Mouse (Mus musculus) T-cell, adult 2 months (primary cell): ENCODE results near the gene Tcea3.

ENCODE experiments used
- DNase-seq: peaks from one replicate; pipeline ENCODE4 v3.0.0; 2022; ENCODE audit warnings: low spot score

Tcea3 gene

GRCm38 (mm10) chr4:136239622-136240021, 7.9 kb upstream of the Tcea3 start:
- DNase-seq, result peak; percentile 75

GRCm38 (mm10) chr4:136240123-136240522, 7.4 kb upstream of the Tcea3 start:
- DNase-seq, result no peak

- DNase-seq, result no peak
These were observed 6.6 kb upstream of the Tcea3 start for GRCm38 (mm10) chr4:136240955-136241354.

- DNase-seq, result no peak
These were observed 5.3 kb upstream of the Tcea3 start for GRCm38 (mm10) chr4:136242065-136242703.

GRCm38 (mm10) chr4:136242728-136243127, 4.8 kb upstream of the Tcea3 start:
- DNase-seq, result no peak

- no peak for DNase-seq
These were observed 3.3 kb upstream of the Tcea3 start for GRCm38 (mm10) chr4:136244208-136244607.

GRCm38 (mm10) chr4:136245681-136246080, 1.8 kb upstream of the Tcea3 start:
- DNase-seq, result no peak

GRCm38 (mm10) chr4:136246568-136246969, 960 bp upstream of the Tcea3 start:
- no peak for DNase-seq

- no peak for DNase-seq
These were observed 172 bp upstream of the Tcea3 start for GRCm38 (mm10) chr4:136247386-136247728.

- DNase-seq, result peak; percentile 21
These were observed 1.2 kb downstream of the Tcea3 start for GRCm38 (mm10) chr4:136248464-136249331.

- DNase-seq, result no peak
These were observed 1.8 kb downstream of the Tcea3 start for GRCm38 (mm10) chr4:136249332-136249647.

GRCm38 (mm10) chr4:136249780-136250179, 2.3 kb downstream of the Tcea3 start:
- no peak for DNase-seq

- no peak for DNase-seq
These were observed 8.4 kb downstream of the Tcea3 start for GRCm38 (mm10) chr4:136255919-136256318.

GRCm38 (mm10) chr4:136256696-136257095, 9.2 kb downstream of the Tcea3 start:
- DNase-seq, result no peak

GRCm38 (mm10) chr4:136259916-136260315, 12.4 kb downstream of the Tcea3 start:
- DNase-seq, result no peak

GRCm38 (mm10) chr4:136260491-136261180, 13.1 kb downstream of the Tcea3 start:
- DNase-seq, result peak; percentile 74

- DNase-seq, result no peak
These were observed 14.4 kb downstream of the Tcea3 start for GRCm38 (mm10) chr4:136261912-136262311.

- no peak for DNase-seq
These were observed 16.0 kb downstream of the Tcea3 start for GRCm38 (mm10) chr4:136263555-136263954.

GRCm38 (mm10) chr4:136266716-136267343, 19.3 kb downstream of the Tcea3 start:
- DNase-seq, result peak; percentile 78

GRCm38 (mm10) chr4:136268912-136269311, 21.4 kb downstream of the Tcea3 start:
- no peak for DNase-seq

- no peak for DNase-seq
These were observed 23.1 kb downstream of the Tcea3 start for GRCm38 (mm10) chr4:136270648-136271047.

- DNase-seq, result no peak
These were observed 33.6 kb downstream of the Tcea3 start for GRCm38 (mm10) chr4:136281097-136281496.

- no peak for DNase-seq
These were observed 34.1 kb downstream of the Tcea3 start for GRCm38 (mm10) chr4:136281611-136282010.
